ENCODE assay signal across 21 mouse cellular contexts in genomic region chr2:20479199-20479598, GRCm38 (mm10).
DNase-seq lines count a peak whose midpoint lies in the region; ATAC-seq and TF ChIP-seq lines count a peak whose summit lies in the region.
"Had no signal": no experiment of that assay in that cellular context is flagged by ENCODE, and none has a peak within 500 bp of the region (broad histone marks: within the 10 kb centered on the region; RNA-seq: fewer than 3 reads in every experiment).

No protein-coding gene starts in this region.

- H3K9me3 ChIP-seq in lung, embryonic 14.5 days (ENCODE audit: low read depth, low read length) = no peaks in the 10 kb centered on the region
- H3K9me3 ChIP-seq: embryonic facial prominence, embryonic 13.5 days; forebrain, embryonic 12.5 days; heart, embryonic 13.5 days; hindbrain, embryonic 15.5 days had no signal

- no peak overlapping the region for H3K4me3 ChIP-seq in lung, embryonic 14.5 days (ENCODE audit: low read depth, low read length)
- H3K4me3 ChIP-seq: embryonic facial prominence, embryonic 13.5 days; forebrain, embryonic 12.5 days; heart, embryonic 13.5 days; hindbrain, embryonic 15.5 days had no signal

- no peak overlapping the region for H3K27ac ChIP-seq in lung, embryonic 14.5 days (ENCODE audit: low read depth)
- H3K27ac ChIP-seq: embryonic facial prominence, embryonic 13.5 days; forebrain, embryonic 12.5 days; heart, embryonic 13.5 days; hindbrain, embryonic 15.5 days had no signal

- H3K9ac ChIP-seq in lung, embryonic 14.5 days = no peak overlapping the region
- H3K9ac ChIP-seq: embryonic facial prominence, embryonic 13.5 days; forebrain, embryonic 12.5 days; heart, embryonic 13.5 days; hindbrain, embryonic 15.5 days had no signal

- H3K27me3 ChIP-seq in lung, embryonic 14.5 days (ENCODE audit: insufficient read depth, low read length) = no peaks in the 10 kb centered on the region
- H3K27me3 ChIP-seq: embryonic facial prominence, embryonic 13.5 days; forebrain, embryonic 12.5 days; heart, embryonic 13.5 days; hindbrain, embryonic 15.5 days had no signal

- H3K4me1 ChIP-seq in lung, embryonic 14.5 days (ENCODE audit: insufficient read depth) = no peaks in the 10 kb centered on the region
- H3K4me1 ChIP-seq: embryonic facial prominence, embryonic 13.5 days; forebrain, embryonic 12.5 days; hindbrain, embryonic 15.5 days had no signal

- no peaks in the 10 kb centered on the region for H3K36me3 ChIP-seq in lung, embryonic 14.5 days (ENCODE audit: insufficient read depth)
- H3K36me3 ChIP-seq: embryonic facial prominence, embryonic 13.5 days; forebrain, embryonic 12.5 days; heart, embryonic 13.5 days; hindbrain, embryonic 15.5 days had no signal

- ATAC-seq in lung, embryonic 14.5 days (ENCODE audit: insufficient read depth) = no peak
- ATAC-seq in megakaryocyte, adult 5-6 weeks (ENCODE audit: poor library complexity, severe bottlenecking) = no peak
- ATAC-seq: CD4-positive, CD25-positive, alpha-beta regulatory T cell, adult 4 months; forebrain, embryonic 16.5 days had no signal

- TF ChIP-seq CTCF in lung, embryonic 14.5 days (IDR thresholded peaks at IDR 0.05; ENCODE audit: low read depth) = peak; percentile 19; the same call in 1 of the 2 replicates

- peak; percentile 4 for DNase-seq in adrenal gland, postnatal 10 days
- no peak for DNase-seq in adrenal gland, postnatal 25 days
- DNase-seq in kidney, adult 9 months = peak; percentile 13
- no peak for DNase-seq in kidney, postnatal 4 days
- DNase-seq in lung, embryonic 14.5 days = no peak
- no peak for DNase-seq in lung, postnatal 25 days (ENCODE audit: low spot score)
- DNase-seq in adrenal gland, postnatal 36 days = no peak
- DNase-seq: adrenal gland, adult 8-10 months; B cell, adult 2 months; cerebellum, adult 18-20 months; cerebellum, adult 9-11 months; cerebellum, postnatal 36 days; gastrocnemius, postnatal 14 days; heart, postnatal 36 days had no signal

- 74% methylated on average over 2 of the region's 2 CpGs for WGBS in lung, embryonic 14.5 days

- H3K4me2 ChIP-seq in lung, embryonic 14.5 days = no peak overlapping the region
- H3K4me2 ChIP-seq: embryonic facial prominence, embryonic 13.5 days; forebrain, embryonic 12.5 days; heart, embryonic 13.5 days; hindbrain, embryonic 15.5 days had no signal

Comparison
In these comparisons a context has a peak if more than half of its experiments do, and no peak if none do; other contexts are left out.
1. DNase-seq: peak in adrenal gland, postnatal 10 days (single experiment) and kidney, adult 9 months (single experiment); none in adrenal gland, postnatal 25 days (single experiment), kidney, postnatal 4 days (0 of 2), lung, embryonic 14.5 days (single experiment), lung, postnatal 25 days (single experiment) and adrenal gland, postnatal 36 days (0 of 2).